Mouse (Mus musculus): ENCODE measurements around the gene Cep57l1. TPM values are rescaled to one million over a fixed set of nuclear protein-coding genes. Genes with fewer than 3 reads are reported as not detected.

The Cep57l1 gene
- polyA plus RNA-seq, 1 experiment from 2014 or later: 6.3 TPM

DNA sequence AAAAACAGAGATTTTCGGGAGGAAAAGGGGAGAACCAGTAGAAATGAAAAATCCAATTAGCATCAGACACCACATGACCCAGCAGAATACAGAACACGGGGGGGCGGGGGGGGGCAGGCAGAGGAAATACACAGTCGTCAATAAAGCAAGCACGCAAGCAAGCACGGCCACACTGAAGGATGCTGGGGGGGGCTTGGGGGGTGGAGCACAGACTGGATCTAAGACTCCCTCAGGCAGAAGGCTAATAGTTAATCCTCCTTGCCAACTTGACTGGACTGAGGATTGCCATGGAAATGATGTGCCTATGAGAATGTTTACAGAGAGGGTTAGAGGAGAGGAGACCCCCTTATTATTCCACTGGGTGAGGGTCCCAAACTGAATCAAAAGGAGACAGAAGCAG is 74.3 kb downstream of the Cep57l1 start:
- TF ChIP-seq EP300 (IDR thresholded peaks at IDR 0.05) (no peak), CTCF (IDR thresholded peaks at IDR 0.05) (no peak)
- DNase-seq (ENCODE audit: low spot score) (no peak), ATAC-seq (no peak)
- H3K27me3 ChIP-seq (replicated peaks; ENCODE audit: insufficient read depth, low read length): no peaks in the 10 kb centered on the region
- H3K27ac ChIP-seq (ENCODE audit: low read length): no peak overlapping the region
- no peak overlapping the region for H3K4me3 ChIP-seq (ENCODE audit: low read depth, low read length)
- H3K36me3 ChIP-seq (ENCODE audit: insufficient read depth, low read length): no peaks in the 10 kb centered on the region
- WGBS: 75% methylated on average over 6 of the region's 6 CpGs
- H3K9ac ChIP-seq (replicated peaks; ENCODE audit: low read depth): no peak overlapping the region
- H3K4me2 ChIP-seq (replicated peaks; ENCODE audit: low read depth, low read length): no peak overlapping the region
- H3K9me3 ChIP-seq (ENCODE audit: low read length): no peaks in the 10 kb centered on the region
- no peaks in the 10 kb centered on the region for H3K4me1 ChIP-seq (ENCODE audit: insufficient read depth, low read depth, low read length)

DNA sequence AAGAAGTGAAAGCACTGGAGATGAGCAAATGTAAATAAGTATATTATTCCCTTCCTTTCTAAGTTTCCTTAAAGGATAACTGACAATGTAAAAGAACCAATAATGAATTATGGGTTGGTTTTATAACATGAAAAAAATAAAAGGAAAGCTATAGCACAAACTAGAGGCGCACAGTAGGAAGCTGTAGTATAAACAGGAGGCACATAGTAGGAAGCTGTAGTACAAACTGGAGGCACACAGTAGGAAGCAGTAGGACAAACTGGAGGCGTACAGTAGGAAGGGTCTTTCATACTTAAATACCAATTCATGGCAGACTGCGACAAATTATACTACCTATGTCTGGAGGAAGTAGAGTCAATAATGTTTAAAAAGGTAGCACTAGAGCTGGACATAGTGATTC is 76.5 kb downstream of the Cep57l1 start:
- Histone ChIP-seq H3K36me3 (ENCODE audit: insufficient read depth, low read length) (no peaks in the 10 kb centered on the region), H3K27me3 (replicated peaks; ENCODE audit: insufficient read depth, low read length) (no peaks in the 10 kb centered on the region), H3K9me3 (ENCODE audit: low read length) (no peaks in the 10 kb centered on the region), H3K9ac (replicated peaks; ENCODE audit: low read depth) (no peak overlapping the region), H3K4me1 (ENCODE audit: insufficient read depth, low read depth, low read length) (no peaks in the 10 kb centered on the region), H3K4me3 (ENCODE audit: low read depth, low read length) (no peak overlapping the region), H3K4me2 (replicated peaks; ENCODE audit: low read depth, low read length) (no peak overlapping the region), H3K27ac (ENCODE audit: low read length) (no peak overlapping the region)
- 85% methylated on average over 3 of the region's 3 CpGs for WGBS
- TF ChIP-seq EP300 (IDR thresholded peaks at IDR 0.05): no peak
- no peak for TF ChIP-seq CTCF (IDR thresholded peaks at IDR 0.05)
- no peak for DNase-seq (ENCODE audit: low spot score)
- ATAC-seq: no peak

DNA sequence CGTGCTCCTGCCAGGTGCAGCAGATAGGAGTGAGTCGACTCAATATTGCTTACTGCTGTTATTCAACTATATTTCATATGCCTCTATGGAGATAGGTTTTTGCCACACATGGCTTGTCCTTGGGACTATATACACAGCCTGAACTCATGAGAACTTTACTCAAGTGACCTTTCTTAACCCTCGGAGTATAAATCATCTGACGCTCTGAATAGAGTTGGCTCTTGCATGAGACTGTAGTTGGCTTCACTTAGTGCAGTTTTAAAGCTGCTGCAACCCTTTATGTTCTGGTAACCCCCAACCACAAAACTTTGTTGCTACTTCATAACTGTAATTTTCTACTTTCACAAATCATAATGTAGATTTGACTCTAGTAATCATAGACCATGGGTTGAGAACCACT is 77.7 kb downstream of the Cep57l1 start:
- Histone ChIP-seq H3K4me3 (ENCODE audit: low read depth, low read length) (no peak overlapping the region), H3K27me3 (replicated peaks; ENCODE audit: insufficient read depth, low read length) (no peaks in the 10 kb centered on the region), H3K9me3 (ENCODE audit: low read length) (no peaks in the 10 kb centered on the region), H3K27ac (ENCODE audit: low read length) (no peak overlapping the region), H3K4me2 (replicated peaks; ENCODE audit: low read depth, low read length) (no peak overlapping the region), H3K36me3 (ENCODE audit: insufficient read depth, low read length) (no peaks in the 10 kb centered on the region), H3K9ac (replicated peaks; ENCODE audit: low read depth) (no peak overlapping the region), H3K4me1 (ENCODE audit: insufficient read depth, low read depth, low read length) (no peaks in the 10 kb centered on the region)
- ATAC-seq (no peak), DNase-seq (ENCODE audit: low spot score) (no peak)
- TF ChIP-seq EP300 (IDR thresholded peaks at IDR 0.05) (no peak), CTCF (IDR thresholded peaks at IDR 0.05) (no peak)
- WGBS: 86% methylated on average over 4 of the region's 4 CpGs

DNA sequence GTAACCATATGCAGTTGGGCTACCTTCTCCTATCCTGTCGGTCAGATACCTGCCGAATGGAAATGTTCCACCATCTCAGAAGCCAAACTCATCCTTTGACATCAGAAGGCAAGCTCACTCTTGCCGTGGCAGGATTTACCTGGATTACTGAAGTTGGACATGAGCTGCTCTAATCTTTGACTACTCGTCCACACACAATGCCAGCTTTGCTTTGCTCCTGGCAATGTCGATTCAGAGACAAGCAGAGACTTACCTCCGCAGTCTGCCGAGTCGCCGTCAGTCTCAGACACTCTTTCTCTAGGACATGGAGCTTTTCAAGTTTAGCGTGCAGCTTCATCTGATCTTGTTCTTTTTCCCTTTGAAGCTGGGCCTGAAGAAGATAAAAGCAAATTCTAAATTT is 78.9 kb downstream of the Cep57l1 start:
- Histone ChIP-seq H3K9ac (replicated peaks; ENCODE audit: low read depth) (no peak overlapping the region), H3K27me3 (replicated peaks; ENCODE audit: insufficient read depth, low read length) (no peaks in the 10 kb centered on the region), H3K4me3 (ENCODE audit: low read depth, low read length) (no peak overlapping the region), H3K4me1 (ENCODE audit: insufficient read depth, low read depth, low read length) (no peaks in the 10 kb centered on the region), H3K27ac (ENCODE audit: low read length) (no peak overlapping the region), H3K36me3 (ENCODE audit: insufficient read depth, low read length) (no peaks in the 10 kb centered on the region), H3K4me2 (replicated peaks; ENCODE audit: low read depth, low read length) (no peak overlapping the region), H3K9me3 (ENCODE audit: low read length) (no peaks in the 10 kb centered on the region)
- 89% methylated on average over 10 of the region's 10 CpGs for WGBS
- ATAC-seq: no peak
- DNase-seq (ENCODE audit: low spot score): no peak
- TF ChIP-seq CTCF (IDR thresholded peaks at IDR 0.05): no peak
- TF ChIP-seq EP300 (IDR thresholded peaks at IDR 0.05): no peak

DNA sequence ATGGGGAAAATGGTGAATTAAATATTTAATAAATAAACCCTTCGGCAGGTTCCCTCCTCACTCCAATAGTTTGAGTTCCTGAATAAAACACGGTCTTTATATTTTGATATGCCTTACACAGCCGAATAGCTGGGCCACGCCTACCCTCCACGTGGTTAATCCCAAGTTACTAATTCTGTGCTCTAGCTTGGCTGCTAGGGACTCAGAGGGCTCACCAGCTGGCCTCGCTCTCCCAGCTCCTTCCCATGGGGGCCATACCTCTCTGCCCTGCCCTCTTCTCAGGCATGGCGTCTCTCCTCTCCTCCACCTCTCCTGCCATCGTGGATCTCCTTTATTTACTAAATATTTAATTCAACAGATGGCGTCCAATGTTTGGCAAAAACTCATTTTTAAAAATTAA is 83.5 kb downstream of the Cep57l1 start:
- DNase-seq (ENCODE audit: low spot score): no peak
- H3K4me3 ChIP-seq (ENCODE audit: low read depth, low read length): no peak overlapping the region
- H3K4me2 ChIP-seq (replicated peaks; ENCODE audit: low read depth, low read length): no peak overlapping the region
- no peak overlapping the region for H3K9ac ChIP-seq (replicated peaks; ENCODE audit: low read depth)
- H3K9me3 ChIP-seq (ENCODE audit: low read length): no peaks in the 10 kb centered on the region
- no peaks in the 10 kb centered on the region for H3K27me3 ChIP-seq (replicated peaks; ENCODE audit: insufficient read depth, low read length)
- WGBS: 83% methylated on average over 9 of the region's 9 CpGs
- ATAC-seq: no peak
- no peaks in the 10 kb centered on the region for H3K36me3 ChIP-seq (ENCODE audit: insufficient read depth, low read length)
- TF ChIP-seq EP300 (IDR thresholded peaks at IDR 0.05) (no peak), CTCF (IDR thresholded peaks at IDR 0.05) (no peak)
- H3K27ac ChIP-seq (ENCODE audit: low read length): no peak overlapping the region
- H3K4me1 ChIP-seq (ENCODE audit: insufficient read depth, low read depth, low read length): no peaks in the 10 kb centered on the region

DNA sequence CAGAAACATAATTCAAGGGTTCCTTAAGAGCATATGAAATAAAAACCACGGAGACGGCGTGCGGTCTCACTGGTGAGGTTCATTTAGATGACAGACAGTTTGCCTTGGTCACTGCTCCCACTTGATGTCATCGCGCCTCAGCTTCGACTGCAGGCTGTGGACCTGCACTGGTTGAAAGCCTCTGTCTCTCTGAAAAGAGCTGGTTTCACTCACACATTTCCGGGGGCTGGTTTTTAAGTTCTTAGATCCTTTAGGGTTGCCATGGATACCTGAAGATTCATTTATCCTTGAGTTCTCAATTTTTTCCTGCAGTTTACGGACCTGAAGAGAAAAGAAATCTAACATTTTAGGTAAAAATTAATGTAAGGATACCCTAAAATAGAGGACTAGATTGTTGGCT is 90.1 kb downstream of the Cep57l1 start:
- H3K36me3 ChIP-seq (ENCODE audit: insufficient read depth, low read length): no peaks in the 10 kb centered on the region
- 81% methylated on average over 9 of the region's 9 CpGs for WGBS
- no peak for DNase-seq (ENCODE audit: low spot score)
- no peak overlapping the region for H3K4me3 ChIP-seq (ENCODE audit: low read depth, low read length)
- H3K27ac ChIP-seq (ENCODE audit: low read length): no peak overlapping the region
- no peaks in the 10 kb centered on the region for H3K27me3 ChIP-seq (replicated peaks; ENCODE audit: insufficient read depth, low read length)
- no peaks in the 10 kb centered on the region for H3K9me3 ChIP-seq (ENCODE audit: low read length)
- no peak for ATAC-seq
- no peak overlapping the region for H3K4me2 ChIP-seq (replicated peaks; ENCODE audit: low read depth, low read length)
- TF ChIP-seq CTCF (IDR thresholded peaks at IDR 0.05) (no peak), EP300 (IDR thresholded peaks at IDR 0.05) (no peak)
- no peaks in the 10 kb centered on the region for H3K4me1 ChIP-seq (ENCODE audit: insufficient read depth, low read depth, low read length)
- no peak overlapping the region for H3K9ac ChIP-seq (replicated peaks; ENCODE audit: low read depth)

Data from lung, postnatal 0 days (tissue).